Mouse (Mus musculus) erythroblast, embryonic 14.5 days (primary cell): ENCODE data around the gene Fbl. TPM values are rescaled to one million over a fixed set of nuclear protein-coding genes. Genes with fewer than 3 reads are reported as not detected.

Source experiments
- H3K27me3 ChIP-seq: 2 replicates; pipeline ENCODE4 v1.6.1; 2012; ENCODE audit warnings: inconsistent platforms; ENCODE audit not compliant: control insufficient read depth
- H3K36me3 ChIP-seq: 2 replicates; pipeline ENCODE4 v1.6.1; 2012; ENCODE audit warnings: mild to moderate bottlenecking, inconsistent platforms; ENCODE audit not compliant: control insufficient read depth
- H3K4me1 ChIP-seq: 2 replicates; pipeline ENCODE4 v1.6.1; 2012; ENCODE audit warnings: inconsistent platforms; ENCODE audit not compliant: control insufficient read depth
- H3K4me3 ChIP-seq: replicated peaks from 2 replicates; pipeline ENCODE3; 2012; ENCODE audit warnings: moderate library complexity, mild to moderate bottlenecking, inconsistent platforms
- H3K9me3 ChIP-seq: 2 replicates; pipeline ENCODE4 v1.6.1; 2012; ENCODE audit warnings: low read length, inconsistent platforms, mixed read lengths; ENCODE audit not compliant: control insufficient read depth
- GATA1 ChIP-seq: IDR thresholded peaks from 2 replicates; pipeline ENCODE4 v1.6.1; 2012; ENCODE audit warnings: low read length, inconsistent platforms, mixed read lengths
- TAL1 ChIP-seq: IDR thresholded peaks from 3 replicates; pipeline ENCODE4 v1.6.1; 2012; ENCODE audit warnings: low read length, inconsistent platforms, mixed read lengths
- polyA plus RNA-seq: library from polyadenylated mRNA; stranded (reverse); fragments of >175 nt; gene quantifications from 2 replicates; pipeline ENCODE4 v1.2.3, GENCODE M21; 2012

Gene Fbl
- polyA plus RNA-seq, 1 experiment = 18.4 TPM

DNA sequence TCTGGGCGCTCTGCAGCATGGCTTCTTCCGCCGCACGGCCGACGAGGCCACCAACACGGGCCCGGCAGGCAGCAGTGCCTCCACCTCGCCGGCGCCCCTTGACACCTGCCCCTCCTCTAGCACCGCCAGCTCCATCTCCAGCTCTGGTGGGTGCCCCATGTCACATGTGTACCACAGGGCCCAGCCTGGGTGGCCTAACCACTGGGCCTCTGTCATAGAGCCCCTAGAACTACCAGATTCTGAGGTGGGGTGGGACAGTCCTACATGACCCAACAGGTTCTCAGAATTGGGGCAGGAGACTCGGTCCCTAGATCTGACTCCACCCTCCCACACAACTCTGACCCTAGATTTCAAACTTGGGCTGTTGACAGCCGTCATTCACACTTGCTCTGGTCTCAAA is 16.4 kb downstream of the Fbl start:
- TF ChIP-seq TAL1 (no peak), GATA1 (no peak)
- Histone ChIP-seq H3K4me1 (peaks cover 13% of the 10 kb centered on the region), H3K4me3 (no peak overlapping the region), H3K36me3 (peaks cover 95% of the 10 kb centered on the region), H3K27me3 (no peaks in the 10 kb centered on the region), H3K9me3 (no peaks in the 10 kb centered on the region)

DNA sequence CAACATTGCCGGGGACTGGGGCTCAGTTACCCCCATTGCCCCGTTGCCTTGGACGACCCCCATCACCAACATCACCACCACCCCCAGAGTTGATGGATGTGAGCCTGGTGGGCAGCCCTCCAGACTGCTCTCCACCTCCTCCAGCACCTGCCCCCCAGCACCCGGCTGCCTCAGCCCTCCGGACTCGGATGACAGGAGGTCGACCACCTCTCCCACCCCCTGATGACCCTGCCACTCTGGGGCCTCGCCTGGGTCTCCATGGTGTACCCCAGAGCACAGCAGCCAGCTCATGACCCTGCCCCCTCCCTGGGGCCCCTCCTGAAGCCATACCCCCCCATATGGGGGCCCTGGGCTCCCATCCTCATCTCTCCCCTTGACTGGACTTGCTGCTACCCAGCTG is 17.1 kb downstream of the Fbl start:
- Histone ChIP-seq H3K4me3 (no peak overlapping the region), H3K9me3 (no peaks in the 10 kb centered on the region), H3K4me1 (peaks cover 5% of the 10 kb centered on the region), H3K27me3 (no peaks in the 10 kb centered on the region), H3K36me3 (peaks cover 96% of the 10 kb centered on the region)
- TF ChIP-seq TAL1 = no peak

- Histone ChIP-seq H3K4me1 (no peaks in the 10 kb centered on the region), H3K36me3 (peaks cover 77% of the 10 kb centered on the region), H3K4me3 (no peak overlapping the region), H3K27me3 (no peaks in the 10 kb centered on the region), H3K9me3 (no peaks in the 10 kb centered on the region)
- no peak for TF ChIP-seq GATA1
- no peak for TF ChIP-seq TAL1
Measured at GRCm38 (mm10) chr7:28191489-28191888, 22.0 kb downstream of the Fbl start.

- peaks cover 73% of the 10 kb centered on the region for H3K36me3 ChIP-seq
Measured at GRCm38 (mm10) chr7:28191903-28192302, 22.4 kb downstream of the Fbl start.

DNA sequence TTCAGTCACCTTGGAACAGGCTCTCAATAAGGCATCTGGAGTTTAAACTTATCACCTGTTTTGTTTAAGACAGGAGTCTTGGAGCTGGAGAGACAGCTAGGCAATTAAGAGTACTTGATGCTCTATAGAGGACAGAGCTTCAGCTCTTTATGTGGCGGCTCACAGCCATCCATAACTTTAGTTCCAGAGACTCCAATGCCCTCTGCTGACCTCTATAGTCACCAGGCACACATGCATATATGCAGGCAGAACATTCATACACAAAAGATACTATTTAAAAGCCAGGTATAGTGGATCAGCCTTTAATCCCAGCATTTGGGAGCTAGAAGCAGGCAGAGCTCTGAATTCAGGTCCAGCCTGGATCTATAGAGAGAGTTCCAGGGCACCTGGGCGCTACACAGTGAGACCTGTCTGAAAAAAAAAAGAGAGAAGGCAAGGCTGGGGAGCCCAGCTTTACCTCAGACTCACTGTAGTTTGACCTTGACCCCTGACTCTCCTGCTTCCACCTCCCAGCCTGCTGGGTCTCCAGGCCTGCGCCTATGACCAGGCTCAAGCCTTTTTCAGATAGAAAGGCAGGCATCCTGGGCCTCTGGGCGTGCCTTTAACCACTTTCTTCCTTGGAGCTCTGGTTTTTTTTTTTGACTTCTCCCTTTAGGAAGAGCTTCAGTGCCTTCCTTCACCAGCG is 26.0 kb downstream of the Fbl start:
- H3K36me3 ChIP-seq = peaks cover 40% of the 10 kb centered on the region

More at GRCm38 (mm10) chr7:28191903-28192302, 22.4 kb downstream of the Fbl start:
- Histone ChIP-seq H3K9me3 (no peaks in the 10 kb centered on the region), H3K4me1 (no peaks in the 10 kb centered on the region), H3K27me3 (no peaks in the 10 kb centered on the region), H3K4me3 (no peak overlapping the region)
- TF ChIP-seq TAL1 (no peak), GATA1 (no peak)

DNA sequence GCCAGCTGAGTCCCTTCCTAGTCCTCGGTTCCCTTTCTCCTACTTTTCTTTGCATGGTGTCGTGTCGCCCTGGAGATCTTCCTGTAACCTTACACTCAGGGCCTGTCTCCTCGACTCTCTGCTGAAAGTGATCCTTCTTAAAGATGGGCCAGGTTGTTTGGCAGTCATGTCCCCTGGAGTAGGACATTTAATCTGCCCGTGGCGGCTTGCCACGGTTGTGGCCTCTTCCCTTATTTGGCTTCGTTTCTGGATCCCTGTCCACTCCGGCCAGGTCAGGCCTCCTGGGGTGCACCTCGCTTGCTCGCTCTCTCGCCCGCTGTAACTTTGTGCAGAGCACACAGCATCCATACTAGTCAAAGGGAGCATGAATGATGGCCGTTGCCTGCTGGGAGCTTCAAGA is 27.0 kb downstream of the Fbl start:
- H3K36me3 ChIP-seq = peaks cover 31% of the 10 kb centered on the region
- no peaks in the 10 kb centered on the region for H3K9me3 ChIP-seq
- no peak for TF ChIP-seq TAL1
- no peak for TF ChIP-seq GATA1
- H3K4me3 ChIP-seq = no peak overlapping the region
- H3K4me1 ChIP-seq = no peaks in the 10 kb centered on the region
- H3K27me3 ChIP-seq = no peaks in the 10 kb centered on the region

More for the DNA sequence above, 26.0 kb downstream of the Fbl start:
- H3K27me3 ChIP-seq = no peaks in the 10 kb centered on the region
- H3K4me3 ChIP-seq = no peak overlapping the region
- H3K9me3 ChIP-seq = no peaks in the 10 kb centered on the region
- no peaks in the 10 kb centered on the region for H3K4me1 ChIP-seq
- TF ChIP-seq GATA1 = no peak

DNA sequence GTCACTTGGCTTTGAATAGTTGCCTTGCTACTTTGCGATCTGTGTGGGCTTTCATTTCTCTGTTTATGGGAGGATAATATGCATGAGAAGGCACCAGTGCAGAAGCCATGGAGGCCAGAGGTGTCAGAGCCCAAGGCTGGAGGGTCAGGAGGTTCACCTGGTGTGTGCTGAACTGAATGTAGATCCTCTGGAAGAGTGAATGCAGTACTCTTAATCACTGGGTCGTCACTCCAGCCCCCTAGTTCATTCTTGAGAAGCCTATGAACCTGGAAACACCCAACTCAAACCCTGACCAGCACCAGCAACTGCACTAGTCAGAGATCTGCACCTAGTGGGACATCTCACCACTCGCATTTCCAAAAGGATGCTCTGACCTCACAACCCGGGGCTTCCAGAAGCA is 29.5 kb downstream of the Fbl start:
- no peaks in the 10 kb centered on the region; the same call in 1 of the 2 replicates for H3K9me3 ChIP-seq
- H3K36me3 ChIP-seq = peaks cover 10% of the 10 kb centered on the region
- H3K27me3 ChIP-seq = no peaks in the 10 kb centered on the region
- H3K4me1 ChIP-seq = no peaks in the 10 kb centered on the region
- TF ChIP-seq TAL1 = no peak
- no peak for TF ChIP-seq GATA1
- no peak overlapping the region for H3K4me3 ChIP-seq

DNA sequence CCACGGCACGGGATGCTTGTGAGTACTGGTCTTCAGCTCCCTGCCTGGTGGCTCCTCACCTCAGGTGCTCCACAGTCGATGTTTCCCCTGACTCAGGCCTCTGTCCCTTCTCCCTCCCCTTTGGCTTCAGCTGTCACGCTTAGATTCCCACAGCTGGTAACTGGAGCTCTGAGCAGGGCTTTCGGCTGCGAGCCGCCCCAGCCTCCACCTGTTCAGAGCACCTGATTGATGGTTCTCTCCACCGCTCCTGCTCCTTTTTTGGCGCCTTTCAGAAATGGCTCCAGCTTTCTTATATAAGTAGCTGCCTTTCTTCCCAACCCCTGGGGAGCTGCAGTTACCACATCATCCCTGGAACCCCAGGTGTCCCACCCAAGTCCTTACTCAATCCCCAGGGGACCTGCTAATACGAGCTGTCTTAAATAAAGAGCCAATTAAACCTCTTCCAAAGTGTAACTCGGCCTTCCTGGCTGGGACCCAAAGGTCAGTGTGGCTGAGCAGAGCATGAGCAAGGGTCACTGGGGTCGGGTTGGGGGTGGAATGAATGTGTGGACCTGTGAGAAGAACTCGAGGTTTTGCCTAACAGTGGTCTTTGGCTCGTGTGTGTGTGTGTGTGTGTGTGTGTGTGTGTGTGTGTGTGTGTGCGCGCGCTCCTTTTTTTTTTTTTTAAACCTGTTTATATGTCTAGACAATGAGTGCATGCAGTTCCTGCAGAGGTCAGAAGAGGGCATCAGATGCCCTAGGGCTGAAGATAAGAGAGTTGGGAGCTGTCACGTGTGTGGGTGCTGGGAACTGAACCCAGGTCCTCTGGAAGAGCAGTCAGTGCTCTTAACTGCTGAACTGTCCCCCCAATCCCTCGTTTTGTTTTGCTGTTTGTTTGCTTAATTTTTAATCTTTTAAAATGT is 33.9 kb downstream of the Fbl start:
- no peaks in the 10 kb centered on the region; the same call in 1 of the 2 replicates for H3K9me3 ChIP-seq

GRCm38 (mm10) chr7:28206044-28206600 is 36.6 kb downstream of the Fbl start:
- H3K36me3 ChIP-seq = no peaks in the 10 kb centered on the region
- no peak for TF ChIP-seq GATA1
- TF ChIP-seq TAL1 = no peak
- no peaks in the 10 kb centered on the region; the same call in 1 of the 2 replicates for H3K9me3 ChIP-seq
- no peak overlapping the region for H3K4me3 ChIP-seq
- no peaks in the 10 kb centered on the region for H3K27me3 ChIP-seq
- H3K4me1 ChIP-seq = peaks cover 3% of the 10 kb centered on the region

More for the DNA sequence above, 33.9 kb downstream of the Fbl start:
- H3K4me1 ChIP-seq = no peaks in the 10 kb centered on the region
- H3K36me3 ChIP-seq = no peaks in the 10 kb centered on the region
- TF ChIP-seq TAL1 = no peak
- TF ChIP-seq GATA1 = no peak
- no peak overlapping the region for H3K4me3 ChIP-seq
- no peaks in the 10 kb centered on the region for H3K27me3 ChIP-seq
